Mouse (Mus musculus): Measurements from ENCODE around the gene Abcc9. TPM values are rescaled to one million over a fixed set of nuclear protein-coding genes. Genes with fewer than 3 reads are reported as not detected.

Abcc9 gene
- polyA plus RNA-seq (2014; fragmentation: Nextera tagmentation; extraction: Ambion mirVana): 22.9 and 27.1 TPM in 2 replicates

- Histone ChIP-seq H3K27ac (replicated peaks in 1 of 2; ENCODE audit: control insufficient read depth in 1 of 2, insufficient read depth in 1 of 2, low read depth in 2 of 2, low read length in 2 of 2) (peak within 1 kb of the TSS; percentile 89 to 92), H3K36me3 (ENCODE audit: control insufficient read depth, insufficient read depth, low read length) (peaks cover 8% of the 10 kb centered on the region), H3K4me1 (ENCODE audit: control insufficient read depth in 2 of 2, insufficient read depth in 2 of 2, low read length in 2 of 2) (peaks cover 17 to 24% of the 10 kb centered on the region in 2 experiments), H3K9me3 (ENCODE audit: control insufficient read depth, low read length) (no peaks in the 10 kb centered on the region), H3K9ac (ENCODE audit: low read length) (peak within 1 kb of the TSS; percentile 83), H3K27me3 (ENCODE audit: control insufficient read depth, insufficient read depth, low read length) (no peaks in the 10 kb centered on the region), H3K4me3 (ENCODE audit: control insufficient read depth in 1 of 2, insufficient read depth in 1 of 2, low read depth in 1 of 2, low read length in 2 of 2) (peak within 1 kb of the TSS; percentile 60 to 76), H3K4me2 (ENCODE audit: low read length) (peak within 1 kb of the TSS; percentile 71)
- WGBS: 4% methylated on average over 35 of the region's 36 CpGs
- ATAC-seq (ENCODE audit: insufficient number of reproducible peaks, insufficient read depth, low FRiP score, low read depth): peak; percentile 57
These were observed at the start of gene Abcc9 for GRCm38 (mm10) chr6:142701652-142702637. TSS of gene Abcc9 (minus strand) at chr6:142702315.

GRCm38 (mm10) chr6:142751365-142751764, 49.2 kb upstream of the Abcc9 start:
- H3K27me3 ChIP-seq (ENCODE audit: control insufficient read depth, insufficient read depth, low read length): no peaks in the 10 kb centered on the region
- no peaks in the 10 kb centered on the region for H3K9me3 ChIP-seq (ENCODE audit: control insufficient read depth, low read length)
- H3K4me1 ChIP-seq (ENCODE audit: control insufficient read depth in 2 of 2, insufficient read depth in 2 of 2, low read length in 2 of 2): peaks cover 5 to 11% of the 10 kb centered on the region in 2 experiments
- H3K4me3 ChIP-seq (ENCODE audit: control insufficient read depth in 1 of 2, insufficient read depth in 1 of 2, low read depth in 1 of 2, low read length in 2 of 2): no peak overlapping the region
- H3K9ac ChIP-seq (ENCODE audit: low read length): no peak overlapping the region
- no peak overlapping the region for H3K27ac ChIP-seq (replicated peaks in 1 of 2; ENCODE audit: control insufficient read depth in 1 of 2, insufficient read depth in 1 of 2, low read depth in 2 of 2, low read length in 2 of 2)
- H3K36me3 ChIP-seq (ENCODE audit: control insufficient read depth, insufficient read depth, low read length): no peaks in the 10 kb centered on the region
- H3K4me2 ChIP-seq (ENCODE audit: low read length): no peak overlapping the region
- WGBS: 55% methylated on average over 9 of the region's 9 CpGs
- ATAC-seq (ENCODE audit: insufficient number of reproducible peaks, insufficient read depth, low FRiP score, low read depth): no peak

DNA sequence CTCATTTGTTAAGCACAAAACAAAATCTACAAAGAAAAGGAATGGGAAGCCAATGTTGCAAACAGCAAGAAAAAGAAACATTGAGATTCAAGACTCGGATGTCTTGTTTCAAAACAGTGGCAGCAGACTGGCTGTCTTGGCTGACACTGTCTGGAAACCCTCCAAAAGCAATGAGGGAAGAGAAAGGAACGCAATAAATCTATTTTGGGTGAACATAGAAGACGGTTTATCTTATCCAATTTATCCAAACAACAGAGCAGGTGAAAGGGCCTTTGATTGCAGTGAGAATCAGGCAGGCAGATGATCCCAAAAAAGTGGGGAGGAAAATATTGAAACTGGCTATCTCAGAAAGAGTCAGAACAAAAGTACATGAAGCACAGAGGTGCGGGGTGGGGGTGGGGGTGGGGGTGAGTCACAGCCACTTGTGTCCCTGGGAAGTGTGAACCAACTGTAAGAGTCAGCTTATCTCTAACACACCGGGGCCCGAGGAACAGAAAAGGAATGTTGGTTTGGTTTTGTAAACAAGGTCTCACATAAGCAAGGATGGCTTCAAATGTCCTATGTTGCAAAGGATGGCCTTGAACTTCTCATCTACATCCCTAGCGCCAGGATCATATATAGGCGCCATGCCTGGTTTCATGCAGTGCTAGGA, 46.1 kb upstream of the Abcc9 start:
- 28% methylated on average over 8 of the region's 8 CpGs for WGBS
- H3K4me2 ChIP-seq (ENCODE audit: low read length): peak overlapping the region; percentile 24
- ATAC-seq (ENCODE audit: insufficient number of reproducible peaks, insufficient read depth, low FRiP score, low read depth): no peak
- H3K9me3 ChIP-seq (ENCODE audit: control insufficient read depth, low read length): no peaks in the 10 kb centered on the region
- H3K36me3 ChIP-seq (ENCODE audit: control insufficient read depth, insufficient read depth, low read length): no peaks in the 10 kb centered on the region
- no peaks in the 10 kb centered on the region for H3K27me3 ChIP-seq (ENCODE audit: control insufficient read depth, insufficient read depth, low read length)
- H3K27ac ChIP-seq (replicated peaks in 1 of 2; ENCODE audit: control insufficient read depth in 1 of 2, insufficient read depth in 1 of 2, low read depth in 2 of 2, low read length in 2 of 2): peak overlapping the region; percentile 56 to 74; a peak in 3 of 4 replicates
- peaks cover 4 to 11% of the 10 kb centered on the region in 2 experiments for H3K4me1 ChIP-seq (ENCODE audit: control insufficient read depth in 2 of 2, insufficient read depth in 2 of 2, low read length in 2 of 2)
- no peak overlapping the region for H3K4me3 ChIP-seq (ENCODE audit: control insufficient read depth in 1 of 2, insufficient read depth in 1 of 2, low read depth in 1 of 2, low read length in 2 of 2)
- H3K9ac ChIP-seq (ENCODE audit: low read length): no peak overlapping the region

DNA sequence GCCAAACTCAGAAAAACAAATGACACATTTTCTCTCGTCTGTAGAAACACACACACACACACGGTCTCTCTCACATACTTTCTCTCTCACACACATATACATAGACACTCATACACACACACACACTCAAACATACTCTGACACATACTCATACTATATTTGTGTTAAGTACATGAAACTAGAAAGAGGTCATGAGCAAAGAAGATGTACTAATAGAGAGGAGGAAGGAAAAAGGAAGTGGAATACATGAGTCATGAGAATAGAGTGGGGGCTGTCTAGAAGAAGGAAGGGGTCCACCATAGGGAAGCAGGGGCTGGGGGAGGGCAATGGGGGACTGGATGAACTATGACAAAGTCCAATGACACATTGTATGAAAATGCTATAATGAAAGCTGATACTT, 45.0 kb upstream of the Abcc9 start:
- ATAC-seq (ENCODE audit: insufficient number of reproducible peaks, insufficient read depth, low FRiP score, low read depth): no peak
- no peak overlapping the region for H3K4me2 ChIP-seq (ENCODE audit: low read length)

GRCm38 (mm10) chr6:142746765-142747164, 44.6 kb upstream of the Abcc9 start:
- WGBS: 75% methylated on average over 7 of the region's 7 CpGs
- no peak overlapping the region for H3K27ac ChIP-seq (replicated peaks in 1 of 2; ENCODE audit: control insufficient read depth in 1 of 2, insufficient read depth in 1 of 2, low read depth in 2 of 2, low read length in 2 of 2)
- H3K36me3 ChIP-seq (ENCODE audit: control insufficient read depth, insufficient read depth, low read length): no peaks in the 10 kb centered on the region
- H3K4me1 ChIP-seq (ENCODE audit: control insufficient read depth in 2 of 2, insufficient read depth in 2 of 2, low read length in 2 of 2): peaks cover 4 to 11% of the 10 kb centered on the region in 2 experiments
- H3K9me3 ChIP-seq (ENCODE audit: control insufficient read depth, low read length): no peaks in the 10 kb centered on the region
- no peak overlapping the region for H3K4me2 ChIP-seq (ENCODE audit: low read length)
- H3K9ac ChIP-seq (ENCODE audit: low read length): no peak overlapping the region
- ATAC-seq (ENCODE audit: insufficient number of reproducible peaks, insufficient read depth, low FRiP score, low read depth): no peak
- H3K27me3 ChIP-seq (ENCODE audit: control insufficient read depth, insufficient read depth, low read length): no peaks in the 10 kb centered on the region
- H3K4me3 ChIP-seq (ENCODE audit: control insufficient read depth in 1 of 2, insufficient read depth in 1 of 2, low read depth in 1 of 2, low read length in 2 of 2): no peak overlapping the region

More for the DNA sequence above, 45.0 kb upstream of the Abcc9 start:
- Histone ChIP-seq H3K9ac (ENCODE audit: low read length) (no peak overlapping the region), H3K27me3 (ENCODE audit: control insufficient read depth, insufficient read depth, low read length) (no peaks in the 10 kb centered on the region), H3K36me3 (ENCODE audit: control insufficient read depth, insufficient read depth, low read length) (no peaks in the 10 kb centered on the region), H3K4me1 (ENCODE audit: control insufficient read depth in 2 of 2, insufficient read depth in 2 of 2, low read length in 2 of 2) (peaks cover 4 to 11% of the 10 kb centered on the region in 2 experiments), H3K9me3 (ENCODE audit: control insufficient read depth, low read length) (no peaks in the 10 kb centered on the region), H3K27ac (replicated peaks in 1 of 2; ENCODE audit: control insufficient read depth in 1 of 2, insufficient read depth in 1 of 2, low read depth in 2 of 2, low read length in 2 of 2) (no peak overlapping the region), H3K4me3 (ENCODE audit: control insufficient read depth in 1 of 2, insufficient read depth in 1 of 2, low read depth in 1 of 2, low read length in 2 of 2) (no peak overlapping the region)
- WGBS: 68% methylated on average over 2 of the region's 2 CpGs

DNA sequence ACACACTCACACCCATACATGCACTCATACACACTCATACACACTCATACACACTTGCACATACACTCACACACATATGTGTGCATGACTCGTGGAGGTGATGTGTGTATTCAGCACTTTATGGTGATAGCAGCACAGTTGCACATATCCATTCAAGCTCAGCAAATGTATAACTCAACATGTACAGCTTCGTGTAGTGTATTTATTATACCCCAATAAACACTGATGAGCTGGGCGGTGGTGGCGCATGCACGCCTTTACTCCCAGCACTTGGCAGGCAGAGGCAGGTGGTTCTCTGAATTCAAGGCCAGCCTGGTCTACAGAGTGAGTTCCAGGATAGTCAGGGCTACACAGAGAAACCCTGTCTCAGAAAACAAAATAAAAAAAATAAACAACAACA, 43.4 kb upstream of the Abcc9 start:
- Histone ChIP-seq H3K36me3 (ENCODE audit: control insufficient read depth, insufficient read depth, low read length) (no peaks in the 10 kb centered on the region), H3K9ac (ENCODE audit: low read length) (no peak overlapping the region), H3K27ac (replicated peaks in 1 of 2; ENCODE audit: control insufficient read depth in 1 of 2, insufficient read depth in 1 of 2, low read depth in 2 of 2, low read length in 2 of 2) (no peak overlapping the region), H3K4me2 (ENCODE audit: low read length) (no peak overlapping the region), H3K4me3 (ENCODE audit: control insufficient read depth in 1 of 2, insufficient read depth in 1 of 2, low read depth in 1 of 2, low read length in 2 of 2) (no peak overlapping the region), H3K27me3 (ENCODE audit: control insufficient read depth, insufficient read depth, low read length) (no peaks in the 10 kb centered on the region), H3K9me3 (ENCODE audit: control insufficient read depth, low read length) (no peaks in the 10 kb centered on the region), H3K4me1 (ENCODE audit: control insufficient read depth in 2 of 2, insufficient read depth in 2 of 2, low read length in 2 of 2) (peaks cover 4 to 11% of the 10 kb centered on the region in 2 experiments)
- WGBS: 95% methylated on average over 5 of the region's 5 CpGs
- ATAC-seq (ENCODE audit: insufficient number of reproducible peaks, insufficient read depth, low FRiP score, low read depth): no peak

DNA sequence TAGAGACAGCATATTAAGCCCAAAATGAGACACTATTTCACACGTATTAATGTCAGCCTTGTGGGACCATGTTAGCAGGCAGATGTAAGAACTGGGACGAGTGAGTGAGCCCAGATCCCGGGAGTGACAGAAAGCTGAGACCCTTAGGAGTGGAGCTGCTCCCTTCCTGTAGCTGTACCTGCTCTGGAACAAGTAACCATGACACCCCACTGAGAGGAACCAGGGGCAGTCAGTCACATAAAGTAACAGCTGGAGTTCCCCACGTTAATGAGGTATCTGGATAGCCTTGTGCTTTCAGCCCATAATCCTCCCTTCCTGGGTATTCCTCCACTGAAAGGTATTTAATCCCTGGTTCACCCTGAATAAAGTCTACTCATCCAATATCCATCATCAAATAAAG, 41.1 kb upstream of the Abcc9 start:
- H3K36me3 ChIP-seq (ENCODE audit: control insufficient read depth, insufficient read depth, low read length): no peaks in the 10 kb centered on the region
- no peak for ATAC-seq (ENCODE audit: insufficient number of reproducible peaks, insufficient read depth, low FRiP score, low read depth)

More for the DNA sequence above, 41.1 kb upstream of the Abcc9 start:
- Histone ChIP-seq H3K4me3 (ENCODE audit: control insufficient read depth in 1 of 2, insufficient read depth in 1 of 2, low read depth in 1 of 2, low read length in 2 of 2) (no peak overlapping the region), H3K9ac (ENCODE audit: low read length) (no peak overlapping the region), H3K4me1 (ENCODE audit: control insufficient read depth in 2 of 2, insufficient read depth in 2 of 2, low read length in 2 of 2) (peaks cover 0 to 4% of the 10 kb centered on the region in 2 experiments; a peak in 3 of 4 replicates), H3K27me3 (ENCODE audit: control insufficient read depth, insufficient read depth, low read length) (no peaks in the 10 kb centered on the region), H3K4me2 (ENCODE audit: low read length) (no peak overlapping the region), H3K27ac (replicated peaks in 1 of 2; ENCODE audit: control insufficient read depth in 1 of 2, insufficient read depth in 1 of 2, low read depth in 2 of 2, low read length in 2 of 2) (no peak overlapping the region), H3K9me3 (ENCODE audit: control insufficient read depth, low read length) (no peaks in the 10 kb centered on the region)
- WGBS: 68% methylated on average over 4 of the region's 4 CpGs
